Mouse (Mus musculus): ENCODE results near the gene Dleu7. TPM values are rescaled to one million over a fixed set of nuclear protein-coding genes. Genes with fewer than 3 reads are reported as not detected.

Dleu7 gene
- total RNA-seq, 2 experiments from 2014 or later = not detected

DNA sequence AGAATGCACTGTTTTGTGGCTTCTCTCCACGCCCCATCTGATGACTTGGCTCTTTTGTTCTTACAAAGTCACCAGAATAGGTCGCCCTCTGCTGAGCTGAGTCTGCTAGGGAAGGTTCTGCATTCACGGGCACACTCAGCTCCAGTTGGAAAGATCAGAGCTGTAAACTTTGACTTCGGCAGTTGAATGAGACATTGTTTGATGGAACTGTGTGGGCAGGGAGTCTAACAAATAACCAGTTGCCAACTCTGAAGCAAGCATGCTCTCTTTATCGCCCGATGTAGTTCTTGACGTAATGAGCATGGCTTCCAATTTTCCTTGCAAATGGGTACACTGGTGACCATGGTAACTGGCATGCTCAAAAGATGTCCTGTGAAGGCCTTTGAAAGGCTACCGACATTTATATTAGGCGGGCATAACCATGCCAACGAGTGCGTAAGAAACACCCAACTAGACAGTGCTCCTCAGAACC lies 66.2 kb downstream of the Dleu7 start:
- intact Hi-C loops (cut with DNase I; ENCODE audit: low total_unique reads) = no loop called here
- DNase-seq = peak; percentile 8

Other genes starting within 250 kb of the Dleu7 start
- 1 to 10 TPM; 4.3 to 5.6 TPM for gene Rnaseh2b, start 458 bp downstream of the Dleu7 start, total RNA-seq (2021)
- not detected for gene Gucy1b2, start 163.2 kb upstream of the Dleu7 start, total RNA-seq (2021)

All from gastrocnemius, postnatal 14 days (tissue).